Mouse (Mus musculus): Measurements from ENCODE around the gene Gm4498. TPM values are rescaled to one million over a fixed set of nuclear protein-coding genes. Genes with fewer than 3 reads are reported as not detected.

Gene Gm4498
- not detected in 2 replicates for polyA plus RNA-seq (2012; rRNA removed)

DNA sequence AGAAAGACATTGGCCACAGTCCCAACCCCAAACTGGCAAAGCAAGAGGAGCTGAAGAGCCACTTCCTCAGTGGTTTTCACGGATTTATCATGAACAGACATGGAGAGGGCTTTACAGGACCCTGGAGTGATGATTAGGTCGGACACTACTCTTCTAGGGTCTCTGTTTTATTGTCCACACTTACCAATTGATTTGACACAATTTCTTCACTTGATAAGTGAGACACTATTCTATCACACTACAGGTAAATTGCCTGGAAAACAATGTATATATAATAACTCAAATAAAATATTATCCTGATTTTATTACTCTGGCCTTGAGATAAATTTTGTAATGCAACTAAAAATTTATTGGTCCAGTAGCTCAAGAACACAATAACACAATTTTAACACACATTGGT lies at the start of gene Gm4498:
Gm4498 (minus strand) TSS at position 101 of the 400 bp plus-strand sequence.

DNA sequence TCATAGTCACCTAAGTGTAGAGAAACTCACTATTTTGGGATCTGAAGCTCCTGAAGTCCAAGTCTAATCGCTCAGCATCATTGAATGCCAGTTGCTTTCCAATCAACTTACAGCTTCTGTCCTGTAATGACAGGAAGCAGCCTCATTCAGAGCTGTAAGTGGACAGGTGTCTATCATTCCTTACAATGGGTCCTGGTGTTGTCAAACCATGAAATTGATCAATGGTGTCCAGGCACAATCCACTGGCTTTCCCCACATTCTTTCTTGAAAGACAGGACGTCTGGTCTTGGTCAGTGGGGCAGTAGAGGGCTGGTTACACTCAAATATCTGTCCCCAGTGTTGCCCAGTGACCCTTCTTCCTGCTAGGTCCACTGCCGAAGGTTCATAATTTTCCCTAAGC lies 29.1 kb upstream of the Gm4498 start, which contains the start of gene Gm5890:
Gm5890 (minus strand) TSS at position 101 of the 400 bp plus-strand sequence.

GRCm38 (mm10) chr7:20205507-20205906 lies 28.1 kb downstream of the Gm4498 start, which contains the start of gene Gm6164:
Gm6164 (minus strand) TSS chr7:20205607.

DNA sequence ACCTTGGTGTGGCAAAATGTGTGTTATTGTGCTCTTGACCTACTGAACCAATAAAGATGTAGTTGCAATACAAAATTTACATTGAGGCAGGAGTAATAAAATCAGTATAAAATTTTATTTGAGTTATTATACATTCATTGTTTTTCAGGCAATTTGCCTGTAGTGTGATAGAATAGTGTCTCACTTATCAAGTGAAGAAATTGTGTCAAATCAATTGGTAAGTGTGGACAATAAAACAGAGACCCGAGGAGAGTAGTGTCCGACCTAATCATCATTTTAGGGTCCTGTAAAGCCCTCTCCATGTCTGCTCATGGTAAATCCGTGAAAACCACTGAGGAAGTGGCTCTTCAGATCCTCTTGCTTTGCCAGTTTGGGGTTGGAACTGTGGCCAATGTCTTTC lies 40.2 kb downstream of the Gm4498 start, which contains the start of gene Vmn1r95:
Vmn1r95 (plus strand) TSS at position 301 of the 400 bp plus-strand sequence.

Other genes starting within 250 kb of the Gm4498 start
- 0.01 TPM in 1 of 2 replicates, not detected in the other for gene Nlrp9b, start 242.4 kb downstream of the Gm4498 start, polyA plus RNA-seq (2012; rRNA removed)
- gene Vmn1r91, start 134.1 kb downstream of the Gm4498 start, polyA plus RNA-seq (2012; rRNA removed), result not detected in 2 replicates
- gene Gm16442, start 111.2 kb downstream of the Gm4498 start, polyA plus RNA-seq (2012; rRNA removed), result not detected in 2 replicates
- not detected in 2 replicates for gene Vmn1r93, start 94.7 kb downstream of the Gm4498 start, polyA plus RNA-seq (2012; rRNA removed)
- not detected in 2 replicates for gene Vmn1r94, start 65.5 kb downstream of the Gm4498 start, polyA plus RNA-seq (2012; rRNA removed)
- not detected in 2 replicates for gene Vmn1r95, start 40.1 kb downstream of the Gm4498 start, polyA plus RNA-seq (2012; rRNA removed)
- gene Gm6164, start 28.2 kb downstream of the Gm4498 start, polyA plus RNA-seq (2012; rRNA removed), result not detected in 2 replicates
- gene Gm5890, start 29.0 kb upstream of the Gm4498 start, polyA plus RNA-seq (2012; rRNA removed), result not detected in 2 replicates
- gene Gm4133, start 100.2 kb upstream of the Gm4498 start, polyA plus RNA-seq (2012; rRNA removed), result not detected in 2 replicates
- gene Gm5728, start 141.6 kb upstream of the Gm4498 start, polyA plus RNA-seq (2012; rRNA removed), result not detected in 2 replicates
- gene Vmn1r100, start 184.1 kb upstream of the Gm4498 start, polyA plus RNA-seq (2012; rRNA removed), result not detected in 2 replicates
- gene Vmn1r101, start 208.8 kb upstream of the Gm4498 start, polyA plus RNA-seq (2012; rRNA removed), result not detected in 2 replicates
- gene Gm10670, start 241.1 kb upstream of the Gm4498 start, polyA plus RNA-seq (2012; rRNA removed), result not detected in 2 replicates

All from central nervous system, embryonic 11.5 days (tissue).